Mouse (Mus musculus): ENCODE data around the gene Mybph. TPM values are rescaled to one million over a fixed set of nuclear protein-coding genes. Genes with fewer than 3 reads are reported as not detected.

The Mybph gene
- polyA plus RNA-seq, 1 experiment from 2014 or later = not detected

- ATAC-seq = no peak
- no peak overlapping the region for H3K27ac ChIP-seq (ENCODE audit: low read depth, low read length)
- no peak overlapping the region for H3K4me2 ChIP-seq (replicated peaks; ENCODE audit: low read depth)
- H3K4me3 ChIP-seq (ENCODE audit: low read depth, low read length) = no peak overlapping the region
- H3K36me3 ChIP-seq (ENCODE audit: control insufficient read depth, insufficient read depth) = no peaks in the 10 kb centered on the region
- no peak for TF ChIP-seq CTCF (IDR thresholded peaks at IDR 0.05; ENCODE audit: low read depth)
- H3K9me3 ChIP-seq (ENCODE audit: control insufficient read depth) = no peaks in the 10 kb centered on the region
- H3K4me1 ChIP-seq (replicated peaks; ENCODE audit: control insufficient read depth, insufficient read depth, low read length) = no peaks in the 10 kb centered on the region
- H3K9ac ChIP-seq (ENCODE audit: low read depth, low read length) = no peak overlapping the region
- WGBS = 80% methylated on average over 4 of the region's 4 CpGs
- no peaks in the 10 kb centered on the region for H3K27me3 ChIP-seq (replicated peaks; ENCODE audit: control insufficient read depth, insufficient read depth, low read length)
These were observed 28.8 kb upstream of the Mybph start for GRCm38 (mm10) chr1:134164454-134164853.

- H3K36me3 ChIP-seq (ENCODE audit: control insufficient read depth, insufficient read depth) = no peaks in the 10 kb centered on the region
- H3K27ac ChIP-seq (ENCODE audit: low read depth, low read length) = no peak overlapping the region
- no peak for ATAC-seq
- 93% methylated on average over 3 of the region's 3 CpGs for WGBS
- H3K9me3 ChIP-seq (ENCODE audit: control insufficient read depth) = no peaks in the 10 kb centered on the region
- H3K4me3 ChIP-seq (ENCODE audit: low read depth, low read length) = no peak overlapping the region
- no peaks in the 10 kb centered on the region for H3K4me1 ChIP-seq (replicated peaks; ENCODE audit: control insufficient read depth, insufficient read depth, low read length)
- no peak for TF ChIP-seq CTCF (IDR thresholded peaks at IDR 0.05; ENCODE audit: low read depth)
- no peak overlapping the region for H3K4me2 ChIP-seq (replicated peaks; ENCODE audit: low read depth)
- H3K27me3 ChIP-seq (replicated peaks; ENCODE audit: control insufficient read depth, insufficient read depth, low read length) = no peaks in the 10 kb centered on the region
- H3K9ac ChIP-seq (ENCODE audit: low read depth, low read length) = no peak overlapping the region
These were observed 26.7 kb upstream of the Mybph start for GRCm38 (mm10) chr1:134166547-134166946.

GRCm38 (mm10) chr1:134167416-134168305 lies 25.6 kb upstream of the Mybph start:
- Histone ChIP-seq H3K4me3 (ENCODE audit: low read depth, low read length) (no peak overlapping the region), H3K4me2 (replicated peaks; ENCODE audit: low read depth) (no peak overlapping the region), H3K36me3 (ENCODE audit: control insufficient read depth, insufficient read depth) (no peaks in the 10 kb centered on the region), H3K9me3 (ENCODE audit: control insufficient read depth) (no peaks in the 10 kb centered on the region), H3K4me1 (replicated peaks; ENCODE audit: control insufficient read depth, insufficient read depth, low read length) (no peaks in the 10 kb centered on the region), H3K27me3 (replicated peaks; ENCODE audit: control insufficient read depth, insufficient read depth, low read length) (no peaks in the 10 kb centered on the region), H3K27ac (ENCODE audit: low read depth, low read length) (no peak overlapping the region), H3K9ac (ENCODE audit: low read depth, low read length) (no peak overlapping the region)
- no peak for ATAC-seq
- no peak for TF ChIP-seq CTCF (IDR thresholded peaks at IDR 0.05; ENCODE audit: low read depth)
- WGBS = 66% methylated on average over 14 of the region's 14 CpGs

GRCm38 (mm10) chr1:134168567-134168966 lies 24.7 kb upstream of the Mybph start:
- Histone ChIP-seq H3K9ac (ENCODE audit: low read depth, low read length) (no peak overlapping the region), H3K4me1 (replicated peaks; ENCODE audit: control insufficient read depth, insufficient read depth, low read length) (no peaks in the 10 kb centered on the region), H3K36me3 (ENCODE audit: control insufficient read depth, insufficient read depth) (no peaks in the 10 kb centered on the region), H3K27me3 (replicated peaks; ENCODE audit: control insufficient read depth, insufficient read depth, low read length) (no peaks in the 10 kb centered on the region), H3K9me3 (ENCODE audit: control insufficient read depth) (no peaks in the 10 kb centered on the region), H3K4me2 (replicated peaks; ENCODE audit: low read depth) (no peak overlapping the region), H3K4me3 (ENCODE audit: low read depth, low read length) (no peak overlapping the region), H3K27ac (ENCODE audit: low read depth, low read length) (no peak overlapping the region)
- ATAC-seq = peak; percentile 91
- WGBS = 40% methylated on average over 3 of the region's 3 CpGs
- TF ChIP-seq CTCF (IDR thresholded peaks at IDR 0.05; ENCODE audit: low read depth) = no peak

DNA sequence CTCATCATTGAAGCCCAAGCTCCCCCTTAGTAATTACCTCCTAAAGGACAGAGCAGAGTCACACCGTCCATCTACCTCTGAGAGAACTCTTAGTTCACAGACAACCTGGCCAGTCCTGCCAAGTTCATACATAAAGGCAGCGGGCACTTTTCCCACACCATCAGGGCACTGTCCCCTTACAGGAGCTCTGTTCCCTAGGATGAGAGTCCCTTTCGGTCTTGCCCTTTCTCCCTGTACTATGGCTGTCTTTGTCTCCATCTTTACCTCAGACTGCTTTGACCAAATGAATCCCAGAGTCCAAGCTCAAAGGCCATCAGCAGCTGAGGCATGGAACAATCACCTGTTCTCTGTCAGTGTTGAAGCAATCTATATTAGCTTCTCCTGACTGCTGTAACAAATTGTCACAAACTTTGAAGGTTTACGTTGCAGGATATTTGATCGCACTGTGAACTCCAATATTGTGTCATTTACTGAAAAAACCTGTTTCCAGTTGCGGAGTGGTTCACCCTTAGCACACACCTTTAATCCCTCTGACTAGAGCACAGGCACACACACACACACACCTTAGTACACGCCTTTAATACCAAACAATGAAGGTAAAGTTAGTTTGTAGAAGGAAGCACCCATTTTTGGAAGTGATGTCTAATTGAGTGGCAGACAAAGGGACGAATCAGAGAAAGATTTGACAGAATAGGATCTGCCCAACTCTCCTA lies 24.1 kb upstream of the Mybph start:
- no peaks in the 10 kb centered on the region for H3K9me3 ChIP-seq (ENCODE audit: control insufficient read depth)
- H3K9ac ChIP-seq (ENCODE audit: low read depth, low read length) = no peak overlapping the region
- no peak overlapping the region for H3K4me2 ChIP-seq (replicated peaks; ENCODE audit: low read depth)
- WGBS = 73% methylated on average over 8 of the region's 8 CpGs
- H3K27me3 ChIP-seq (replicated peaks; ENCODE audit: control insufficient read depth, insufficient read depth, low read length) = no peaks in the 10 kb centered on the region
- TF ChIP-seq CTCF (IDR thresholded peaks at IDR 0.05; ENCODE audit: low read depth) = no peak
- no peak overlapping the region for H3K27ac ChIP-seq (ENCODE audit: low read depth, low read length)
- no peaks in the 10 kb centered on the region for H3K36me3 ChIP-seq (ENCODE audit: control insufficient read depth, insufficient read depth)
- H3K4me1 ChIP-seq (replicated peaks; ENCODE audit: control insufficient read depth, insufficient read depth, low read length) = no peaks in the 10 kb centered on the region
- ATAC-seq = peak; percentile 60
- no peak overlapping the region for H3K4me3 ChIP-seq (ENCODE audit: low read depth, low read length)

GRCm38 (mm10) chr1:134173081-134173480 lies 20.2 kb upstream of the Mybph start:
- no peak for TF ChIP-seq CTCF (IDR thresholded peaks at IDR 0.05; ENCODE audit: low read depth)
- no peak for ATAC-seq
- H3K27ac ChIP-seq (ENCODE audit: low read depth, low read length) = no peak overlapping the region
- no peaks in the 10 kb centered on the region for H3K9me3 ChIP-seq (ENCODE audit: control insufficient read depth)
- no peaks in the 10 kb centered on the region for H3K36me3 ChIP-seq (ENCODE audit: control insufficient read depth, insufficient read depth)
- WGBS = 66% methylated on average over 7 of the region's 7 CpGs
- H3K9ac ChIP-seq (ENCODE audit: low read depth, low read length) = no peak overlapping the region
- no peak overlapping the region for H3K4me2 ChIP-seq (replicated peaks; ENCODE audit: low read depth)
- no peaks in the 10 kb centered on the region for H3K27me3 ChIP-seq (replicated peaks; ENCODE audit: control insufficient read depth, insufficient read depth, low read length)
- no peaks in the 10 kb centered on the region for H3K4me1 ChIP-seq (replicated peaks; ENCODE audit: control insufficient read depth, insufficient read depth, low read length)
- no peak overlapping the region for H3K4me3 ChIP-seq (ENCODE audit: low read depth, low read length)

All from intestine, postnatal 0 days (tissue).